Mouse (Mus musculus) induced T-regulatory cell, adult 2 months (primary cell): ENCODE measurements around the gene 4933403O08Rik.

Source experiments
- DNase-seq: peaks from one replicate; pipeline ENCODE4 v3.0.0-alpha.2; 2012; ENCODE audit warnings: low read depth

4933403O08Rik gene

GRCm38 (mm10) chrX:112238749-112239148 lies at the start of gene 4933403O08Rik:
4933403O08Rik (plus strand) TSS chrX:112239049.
- DNase-seq = no peak

- DNase-seq = no peak
Observed at GRCm38 (mm10) chrX:112242916-112243315, 4.1 kb downstream of the 4933403O08Rik start.

- DNase-seq = no peak
Observed at GRCm38 (mm10) chrX:112255513-112255912, 16.7 kb downstream of the 4933403O08Rik start.

- DNase-seq = no peak
Observed at GRCm38 (mm10) chrX:112273550-112273949, 34.7 kb downstream of the 4933403O08Rik start.
